Mouse (Mus musculus) forebrain, embryonic 15.5 days (tissue): ENCODE data around the gene Zfp449. TPM values are rescaled to one million over a fixed set of nuclear protein-coding genes. Genes with fewer than 3 reads are reported as not detected.
"Not testable (repeated sequence)": the region's sequence is repeated elsewhere in the genome, so short reads cannot be mapped to it uniquely, and the experiment has no call there.

ENCODE experiments used
- ATAC-seq: fragments of 200-750 bp; cut with Nextera tagmentation; replicated peaks from 2 replicates; pipeline ENCODE4 v1.8.0; 2017; ENCODE audit warnings: mild to moderate bottlenecking, moderate TSS enrichment, moderate library complexity
- H3K27ac ChIP-seq: fragments of 300-500 bp; sonication (generic); replicated peaks from 2 replicates; pipeline ENCODE4 v1.5.1; 2015; ENCODE audit warnings: mild to moderate bottlenecking, inconsistent platforms
- H3K27me3 ChIP-seq: fragments of 300-500 bp; sonication (generic); 2 replicates; pipeline ENCODE4 v1.6.1; 2015; ENCODE audit warnings: inconsistent platforms
- H3K36me3 ChIP-seq: fragments of 300-500 bp; sonication (generic); 2 replicates; pipeline ENCODE4 v1.6.1; 2015; ENCODE audit warnings: mild to moderate bottlenecking, inconsistent platforms
- H3K4me1 ChIP-seq: fragments of 300-500 bp; sonication (generic); 2 replicates; pipeline ENCODE4 v1.6.1; 2015; ENCODE audit warnings: inconsistent platforms
- H3K4me2 ChIP-seq: fragments of 300-500 bp; sonication (generic); replicated peaks from 2 replicates; pipeline ENCODE4 v1.6.1; 2015; ENCODE audit warnings: mild to moderate bottlenecking, inconsistent platforms
- H3K4me3 ChIP-seq: fragments of 300-500 bp; sonication (generic); 2 replicates; pipeline ENCODE4 v1.5.1; 2015; ENCODE audit warnings: mild to moderate bottlenecking, inconsistent platforms
- H3K9ac ChIP-seq: fragments of 300-500 bp; sonication (generic); replicated peaks from 2 replicates; pipeline ENCODE4 v1.6.1; 2015; ENCODE audit warnings: mild to moderate bottlenecking, inconsistent platforms
- H3K9me3 ChIP-seq: fragments of 300-500 bp; sonication (generic); 2 replicates; pipeline ENCODE4 v1.6.1; 2016; ENCODE audit warnings: inconsistent platforms
- WGBS: fragments of 180-500 bp; shearing (Covaris S2); methylation state at CpG from one replicate; pipeline ENCODE4 v1.1.7; 2015; ENCODE audit warnings: mixed read lengths; 5-methylcytosine and 5-hydroxymethylcytosine counted together
- polyA plus RNA-seq: library from polyadenylated mRNA; unstranded; fragments of >200 nt; fragmentation: Nextera tagmentation; extraction: Ambion mirVana; gene quantifications from 2 replicates; pipeline ENCODE4 v1.2.1, GENCODE M21; 2015

The Zfp449 gene
- 5.1 and 5.4 TPM in 2 replicates for polyA plus RNA-seq

GRCm38 (mm10) chrX:56346176-56346931 lies at the start of gene Zfp449:
Gene Zfp449 (plus strand): TSS chrX:56346400.
- H3K27me3 ChIP-seq, result no peaks in the 10 kb centered on the region
- peak within 1 kb of the TSS; percentile 63 for H3K4me3 ChIP-seq
- H3K4me2 ChIP-seq, result peak within 1 kb of the TSS; percentile 44
- WGBS, result 16% methylated on average over 39 of the region's 39 CpGs
- H3K36me3 ChIP-seq, result no peaks in the 10 kb centered on the region
- no peak within 1 kb of the TSS for H3K27ac ChIP-seq
- H3K4me1 ChIP-seq, result peaks cover 4% of the 10 kb centered on the region; the same call in 1 of the 2 replicates
- peak within 1 kb of the TSS; percentile 58 for H3K9ac ChIP-seq
- peak; percentile 99 for ATAC-seq
- no peaks in the 10 kb centered on the region for H3K9me3 ChIP-seq

- WGBS, result 77% methylated on average over 5 of the region's 5 CpGs
Observed at GRCm38 (mm10) chrX:56307597-56307996, 38.6 kb upstream of the Zfp449 start.

DNA sequence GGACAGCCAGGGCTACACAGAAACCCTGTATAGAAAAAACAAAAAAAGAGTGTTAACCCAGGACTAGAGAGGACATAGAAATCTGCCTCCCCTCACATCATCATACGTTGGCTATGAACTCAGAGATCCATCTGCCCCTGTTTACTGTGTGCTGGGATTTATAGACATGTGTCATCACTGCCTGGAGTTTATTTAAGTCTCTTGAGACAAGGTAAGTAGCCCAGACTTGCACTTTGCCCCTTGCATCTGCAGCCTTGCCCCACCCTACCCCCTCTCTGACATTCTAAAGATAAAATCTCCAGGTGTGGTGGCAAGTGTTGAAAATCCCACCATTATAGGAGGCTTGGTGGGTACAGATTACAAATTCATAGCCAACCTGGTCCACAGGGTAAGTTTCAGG lies 33.4 kb upstream of the Zfp449 start:
- Histone ChIP-seq H3K27me3 (no peaks in the 10 kb centered on the region), H3K9me3 (no peaks in the 10 kb centered on the region), H3K4me3 (no peak overlapping the region), H3K9ac (no peak overlapping the region), H3K36me3 (no peaks in the 10 kb centered on the region), H3K4me2 (no peak overlapping the region), H3K4me1 (no peaks in the 10 kb centered on the region), H3K27ac (no peak overlapping the region)
- no peak for ATAC-seq
- WGBS, result 59% methylated on average over 1 of the region's 1 CpGs

More at GRCm38 (mm10) chrX:56307597-56307996, 38.6 kb upstream of the Zfp449 start:
- H3K9ac ChIP-seq, result no peak overlapping the region
- no peak for ATAC-seq
- no peaks in the 10 kb centered on the region for H3K4me1 ChIP-seq
- H3K36me3 ChIP-seq, result no peaks in the 10 kb centered on the region
- H3K27me3 ChIP-seq, result no peaks in the 10 kb centered on the region
- H3K4me3 ChIP-seq, result no peak overlapping the region
- H3K9me3 ChIP-seq, result no peaks in the 10 kb centered on the region
- no peak overlapping the region for H3K4me2 ChIP-seq
- H3K27ac ChIP-seq, result no peak overlapping the region

DNA sequence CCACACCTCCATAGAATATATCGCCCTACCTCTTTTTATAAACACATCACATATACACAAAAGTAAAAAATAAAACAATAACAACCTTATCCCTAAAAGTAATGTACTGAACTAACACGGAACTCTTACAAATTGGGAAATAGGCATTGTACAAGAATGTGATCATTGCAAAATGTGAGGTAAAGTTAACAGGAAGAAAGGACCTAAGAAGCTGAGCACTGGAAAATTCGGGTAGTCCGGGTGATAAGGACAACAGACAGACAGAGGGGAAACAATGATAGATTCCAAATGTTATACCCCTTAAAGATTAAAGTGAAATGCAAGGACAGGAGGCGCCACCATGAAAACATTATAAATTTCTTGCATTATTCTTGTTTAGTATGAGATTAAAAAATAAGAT lies 24.1 kb upstream of the Zfp449 start:
- no peak overlapping the region for H3K27ac ChIP-seq
- no peak overlapping the region for H3K9ac ChIP-seq
- H3K9me3 ChIP-seq, result no peaks in the 10 kb centered on the region
- no peak for ATAC-seq
- no peaks in the 10 kb centered on the region for H3K4me1 ChIP-seq
- no peak overlapping the region for H3K4me2 ChIP-seq
- no peak overlapping the region for H3K4me3 ChIP-seq
- 86% methylated on average over 5 of the region's 5 CpGs for WGBS
- no peaks in the 10 kb centered on the region for H3K36me3 ChIP-seq
- no peaks in the 10 kb centered on the region for H3K27me3 ChIP-seq

DNA sequence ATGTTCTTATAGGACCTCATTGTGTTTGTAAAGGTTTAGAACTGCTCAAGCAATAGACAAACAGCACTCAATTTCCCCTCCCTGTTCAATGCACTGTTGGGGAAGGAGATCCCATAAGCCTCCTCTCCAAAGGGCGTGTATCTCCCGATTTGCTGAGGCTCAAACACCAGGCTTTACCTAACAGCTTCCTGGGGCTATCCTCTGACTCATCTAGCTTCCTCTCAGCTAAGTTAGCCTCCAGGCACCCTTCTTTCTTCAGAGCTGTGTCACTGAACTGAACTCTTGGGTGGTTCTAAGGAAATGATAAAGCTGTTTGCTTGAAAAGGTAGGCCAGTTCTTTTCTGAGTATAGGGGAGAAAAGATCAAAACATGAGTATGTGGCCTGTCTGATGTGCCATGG lies 23.5 kb upstream of the Zfp449 start:
- 82% methylated on average over 2 of the region's 2 CpGs for WGBS
- Histone ChIP-seq H3K27ac (no peak overlapping the region), H3K9me3 (no peaks in the 10 kb centered on the region), H3K4me1 (no peaks in the 10 kb centered on the region), H3K4me2 (no peak overlapping the region), H3K4me3 (no peak overlapping the region), H3K27me3 (no peaks in the 10 kb centered on the region), H3K9ac (no peak overlapping the region), H3K36me3 (no peaks in the 10 kb centered on the region)
- no peak for ATAC-seq

DNA sequence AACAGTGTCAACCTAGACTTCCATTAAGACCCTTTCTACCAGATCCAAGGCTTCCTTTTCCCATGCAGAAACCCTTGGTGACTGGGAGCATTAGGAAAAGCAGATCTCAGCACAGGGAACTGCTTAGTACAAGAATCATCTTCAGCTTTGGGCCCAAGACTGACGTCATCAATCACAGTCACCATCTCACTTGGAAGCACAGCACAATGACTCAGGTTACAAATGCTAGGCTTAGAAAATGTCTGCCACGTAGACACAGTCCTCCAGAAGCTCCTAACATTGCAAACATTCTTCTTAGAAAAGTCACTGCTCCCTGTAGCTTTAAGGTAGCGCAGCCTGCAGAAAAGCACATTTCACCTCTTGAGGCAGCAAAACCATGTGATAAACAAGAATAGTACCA lies 14.2 kb upstream of the Zfp449 start:
- no peak overlapping the region for H3K4me3 ChIP-seq
- no peak overlapping the region for H3K9ac ChIP-seq
- ATAC-seq, result no peak
- H3K27me3 ChIP-seq, result no peaks in the 10 kb centered on the region
- no peaks in the 10 kb centered on the region for H3K9me3 ChIP-seq
- H3K27ac ChIP-seq, result no peak overlapping the region
- 82% methylated on average over 3 of the region's 3 CpGs for WGBS
- H3K4me1 ChIP-seq, result no peaks in the 10 kb centered on the region
- H3K4me2 ChIP-seq, result no peak overlapping the region
- no peaks in the 10 kb centered on the region for H3K36me3 ChIP-seq

DNA sequence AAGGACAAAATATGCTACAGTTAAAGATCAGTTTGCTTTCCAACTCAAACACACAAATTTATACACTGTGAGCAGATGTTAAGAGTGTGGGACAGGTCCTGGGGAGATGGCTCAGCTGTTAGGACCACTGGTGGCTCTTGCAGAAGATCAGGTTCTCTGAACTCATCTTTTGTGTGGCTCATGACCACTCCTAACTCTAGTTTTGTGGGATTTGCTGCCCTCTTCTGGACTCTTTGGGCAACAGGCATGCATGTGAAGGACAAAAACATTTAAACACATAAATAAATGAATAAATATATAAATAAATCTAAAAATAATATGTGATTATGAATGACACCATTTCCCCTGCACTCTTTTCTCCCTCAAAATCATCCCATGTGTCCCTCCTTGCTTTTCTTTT lies 5.9 kb upstream of the Zfp449 start:
- no peaks in the 10 kb centered on the region for H3K27me3 ChIP-seq
- no peak overlapping the region for H3K9ac ChIP-seq
- H3K36me3 ChIP-seq, result no peaks in the 10 kb centered on the region
- no peak for ATAC-seq
- no peak overlapping the region for H3K4me2 ChIP-seq
- H3K27ac ChIP-seq, result no peak overlapping the region
- H3K9me3 ChIP-seq, result no peaks in the 10 kb centered on the region
- H3K4me1 ChIP-seq, result no peaks in the 10 kb centered on the region
- H3K4me3 ChIP-seq, result no peak overlapping the region

DNA sequence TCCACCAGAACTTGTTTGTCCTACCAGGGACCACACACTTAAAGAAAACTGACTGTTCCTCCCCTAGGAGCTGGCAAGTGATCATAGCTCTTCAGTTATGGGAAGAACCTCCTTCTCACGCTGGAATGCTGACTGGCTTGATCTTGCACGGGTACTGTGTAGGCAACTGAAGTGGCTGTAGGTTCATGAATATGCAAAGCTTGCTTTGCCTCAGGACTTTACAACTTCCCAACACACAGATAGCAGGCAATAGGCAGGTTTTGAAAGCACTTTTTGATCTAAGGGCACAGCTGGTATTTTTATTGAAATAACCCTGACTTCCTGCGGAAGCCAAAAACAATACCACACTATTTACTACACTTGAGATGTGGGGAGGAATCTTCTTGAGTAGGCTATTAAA lies 3.3 kb upstream of the Zfp449 start:
- WGBS, result 80% methylated on average over 3 of the region's 3 CpGs
- no peak overlapping the region for H3K4me2 ChIP-seq

DNA sequence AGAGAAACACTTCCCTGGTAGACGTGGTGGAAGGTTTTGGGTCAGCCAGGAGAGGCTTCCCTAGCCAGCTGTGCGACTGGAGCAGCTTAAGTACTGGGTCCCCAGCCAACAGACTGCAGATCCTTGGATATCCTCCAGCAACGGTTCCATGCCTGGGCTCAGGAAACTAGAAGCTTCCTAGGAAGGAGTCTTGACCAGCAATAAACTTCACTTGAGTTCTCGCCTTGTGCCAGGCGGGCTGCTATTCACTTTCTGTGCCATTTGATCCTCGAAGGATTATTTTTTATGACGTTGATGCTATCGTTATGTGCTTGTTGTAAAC lies 693 bp downstream of the Zfp449 start:
- Histone ChIP-seq H3K36me3 (no peaks in the 10 kb centered on the region), H3K9ac (peak overlapping the region; percentile 58), H3K27ac (no peak overlapping the region), H3K27me3 (no peaks in the 10 kb centered on the region), H3K4me2 (peak overlapping the region; percentile 44), H3K4me1 (peaks cover 4% of the 10 kb centered on the region; the same call in 1 of the 2 replicates), H3K9me3 (no peaks in the 10 kb centered on the region), H3K4me3 (peak overlapping the region; percentile 63)
- peak; percentile 10; the same call in 1 of the 2 replicates for ATAC-seq
- WGBS, result 48% methylated on average over 8 of the region's 8 CpGs

More for the DNA sequence above, 3.3 kb upstream of the Zfp449 start:
- Histone ChIP-seq H3K9ac (no peak overlapping the region), H3K27me3 (no peaks in the 10 kb centered on the region), H3K36me3 (no peaks in the 10 kb centered on the region), H3K27ac (no peak overlapping the region), H3K4me3 (no peak overlapping the region), H3K4me1 (peaks cover 4% of the 10 kb centered on the region; the same call in 1 of the 2 replicates), H3K9me3 (no peaks in the 10 kb centered on the region)
- no peak for ATAC-seq

DNA sequence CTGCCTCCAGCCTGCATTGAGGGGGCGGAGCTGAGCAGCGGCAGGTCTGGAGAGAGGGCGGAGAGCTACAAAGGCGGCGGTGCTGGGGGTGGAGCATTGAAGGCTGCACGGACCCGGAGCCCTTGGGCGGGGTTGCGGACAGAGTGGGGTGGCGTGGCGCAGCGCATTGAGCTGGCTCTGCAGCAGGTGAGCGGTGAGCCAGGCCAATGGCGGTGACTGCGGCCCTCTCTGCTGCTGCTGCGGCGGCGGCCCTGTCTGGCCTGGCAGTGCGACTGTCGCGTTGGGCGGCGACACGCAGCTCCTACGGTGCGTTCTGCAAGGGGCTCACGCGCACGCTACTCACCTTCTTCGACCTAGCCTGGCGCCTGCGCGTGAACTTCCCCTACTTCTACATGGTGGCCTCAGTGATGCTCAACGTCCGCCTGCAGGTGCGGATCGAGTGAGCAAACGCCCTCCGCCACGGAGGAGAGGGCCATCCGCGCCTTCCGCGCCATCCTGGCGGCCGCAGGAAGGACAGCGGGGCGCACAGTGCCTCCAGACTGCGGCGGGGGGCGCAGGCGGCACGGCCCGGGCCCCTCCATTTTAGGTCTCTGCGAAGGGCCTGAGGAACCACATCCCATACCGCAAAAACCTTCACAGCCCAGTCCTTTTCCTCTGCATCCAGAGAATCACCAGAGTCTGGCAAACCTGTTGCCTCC lies 28.4 kb downstream of the Zfp449 start, which contains the start of gene Smim10l2a:
TSS of gene Smim10l2a (plus strand) at position 156 of the 698 bp plus-strand sequence.
- Histone ChIP-seq H3K27ac (peak within 1 kb of the TSS; percentile 31; the same call in 1 of the 2 replicates), H3K4me2 (peak within 1 kb of the TSS; percentile 60), H3K4me3 (peak within 1 kb of the TSS; percentile 53), H3K9ac (peak within 1 kb of the TSS; percentile 51)
- H3K4me1 ChIP-seq, H3K27me3 ChIP-seq, H3K9me3 ChIP-seq, H3K36me3 ChIP-seq: not testable (repeated sequence)
- WGBS, result 31% methylated on average over 50 of the region's 56 CpGs
- ATAC-seq, result peak; percentile 88

DNA sequence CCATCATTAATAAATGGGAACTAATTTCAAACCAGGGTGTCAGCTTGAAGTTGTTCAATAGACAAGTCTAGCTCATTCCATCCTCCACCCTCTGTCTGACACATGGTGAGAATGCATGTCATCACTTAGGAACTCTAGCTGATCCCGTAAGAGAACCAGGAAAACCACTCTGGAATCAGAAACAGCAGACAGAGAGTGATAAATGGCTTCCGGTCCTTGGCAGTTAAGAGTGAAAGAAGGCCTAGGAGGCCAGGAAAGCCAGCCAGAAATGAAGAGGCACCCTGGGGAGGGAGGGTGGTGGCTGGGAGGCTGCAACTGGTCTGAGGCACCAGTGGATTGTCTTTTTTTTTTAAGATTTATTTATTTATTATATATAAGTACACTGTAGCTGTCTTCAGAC lies 34.7 kb downstream of the Zfp449 start:
- WGBS, result 88% methylated on average over 2 of the region's 2 CpGs
- Histone ChIP-seq H3K27me3 (no peaks in the 10 kb centered on the region), H3K4me1 (no peaks in the 10 kb centered on the region), H3K27ac (no peak overlapping the region), H3K4me3 (no peak overlapping the region), H3K4me2 (no peak overlapping the region), H3K36me3 (no peaks in the 10 kb centered on the region), H3K9me3 (no peaks in the 10 kb centered on the region), H3K9ac (no peak overlapping the region)
- no peak for ATAC-seq

DNA sequence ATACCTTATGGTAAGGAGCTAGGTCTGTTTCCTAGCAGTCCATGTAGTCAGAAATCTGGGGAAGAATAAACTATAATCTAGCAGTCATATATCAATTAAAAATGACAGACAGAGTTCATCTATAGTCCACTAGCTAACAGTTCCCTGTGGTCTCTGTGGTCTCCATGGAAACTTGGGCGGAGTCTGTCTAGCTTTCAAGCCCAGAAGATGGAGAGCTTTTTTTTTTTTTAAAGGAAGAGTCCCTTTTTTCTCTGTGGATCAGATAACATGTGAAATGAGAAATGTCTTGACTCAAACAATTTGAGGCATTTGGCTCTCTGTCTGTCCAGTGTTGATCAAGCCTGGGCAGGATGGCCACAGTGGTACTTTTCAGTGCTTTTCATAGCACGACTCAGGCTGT lies 37.9 kb downstream of the Zfp449 start:
- Histone ChIP-seq H3K9me3 (no peaks in the 10 kb centered on the region), H3K9ac (no peak overlapping the region), H3K4me3 (no peak overlapping the region), H3K27ac (no peak overlapping the region), H3K36me3 (no peaks in the 10 kb centered on the region), H3K4me2 (no peak overlapping the region), H3K27me3 (no peaks in the 10 kb centered on the region), H3K4me1 (no peaks in the 10 kb centered on the region)
- no peak for ATAC-seq
- WGBS, result 79% methylated on average over 2 of the region's 2 CpGs
